Mouse (Mus musculus) brain, embryonic 14.5 days (tissue): ENCODE measurements around the gene Sumo2.

Experiments used
- CTCF ChIP-seq: fragments of 200-500 bp; IDR thresholded peaks from 2 replicates; pipeline ENCODE4 v1.5.1; 2012; ENCODE audit warnings: inconsistent platforms, mild to moderate bottlenecking, moderate library complexity, borderline replicate concordance; ENCODE audit not compliant: insufficient read depth, insufficient read length; ENCODE audit errors: extremely low read depth
- POLR2A ChIP-seq: fragments of 200-500 bp; IDR thresholded peaks from 2 replicates; pipeline ENCODE4 v1.6.1; 2012; ENCODE audit warnings: mild to moderate bottlenecking, inconsistent platforms, borderline replicate concordance; ENCODE audit not compliant: poor library complexity, insufficient read depth, insufficient read length, severe bottlenecking; ENCODE audit errors: extremely low read depth

DNA sequence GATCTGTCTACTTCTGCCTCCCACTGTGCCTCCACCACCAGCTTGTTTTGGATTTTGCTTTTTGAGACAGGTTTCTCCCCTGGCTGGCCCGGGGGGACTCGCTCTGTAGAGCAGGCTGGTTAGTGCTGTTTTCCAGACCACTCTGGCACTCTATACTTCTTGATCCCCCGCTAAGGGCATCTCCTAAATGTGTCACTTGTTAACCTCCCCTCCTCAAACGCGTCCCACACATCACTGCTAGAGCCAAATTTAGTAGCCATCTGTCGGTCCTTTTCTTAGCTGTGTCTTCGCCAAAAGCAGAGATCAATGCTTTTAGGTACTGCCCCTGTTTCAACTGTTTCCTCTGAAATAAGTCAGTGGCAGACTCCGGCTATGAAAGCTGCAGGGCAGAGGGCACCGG lies 17.4 kb downstream of the Sumo2 start:
- TF ChIP-seq CTCF, result no peak
- TF ChIP-seq POLR2A, result no peak
